ENCODE assay signal across 8 mouse cellular contexts in the genomic region with DNA sequence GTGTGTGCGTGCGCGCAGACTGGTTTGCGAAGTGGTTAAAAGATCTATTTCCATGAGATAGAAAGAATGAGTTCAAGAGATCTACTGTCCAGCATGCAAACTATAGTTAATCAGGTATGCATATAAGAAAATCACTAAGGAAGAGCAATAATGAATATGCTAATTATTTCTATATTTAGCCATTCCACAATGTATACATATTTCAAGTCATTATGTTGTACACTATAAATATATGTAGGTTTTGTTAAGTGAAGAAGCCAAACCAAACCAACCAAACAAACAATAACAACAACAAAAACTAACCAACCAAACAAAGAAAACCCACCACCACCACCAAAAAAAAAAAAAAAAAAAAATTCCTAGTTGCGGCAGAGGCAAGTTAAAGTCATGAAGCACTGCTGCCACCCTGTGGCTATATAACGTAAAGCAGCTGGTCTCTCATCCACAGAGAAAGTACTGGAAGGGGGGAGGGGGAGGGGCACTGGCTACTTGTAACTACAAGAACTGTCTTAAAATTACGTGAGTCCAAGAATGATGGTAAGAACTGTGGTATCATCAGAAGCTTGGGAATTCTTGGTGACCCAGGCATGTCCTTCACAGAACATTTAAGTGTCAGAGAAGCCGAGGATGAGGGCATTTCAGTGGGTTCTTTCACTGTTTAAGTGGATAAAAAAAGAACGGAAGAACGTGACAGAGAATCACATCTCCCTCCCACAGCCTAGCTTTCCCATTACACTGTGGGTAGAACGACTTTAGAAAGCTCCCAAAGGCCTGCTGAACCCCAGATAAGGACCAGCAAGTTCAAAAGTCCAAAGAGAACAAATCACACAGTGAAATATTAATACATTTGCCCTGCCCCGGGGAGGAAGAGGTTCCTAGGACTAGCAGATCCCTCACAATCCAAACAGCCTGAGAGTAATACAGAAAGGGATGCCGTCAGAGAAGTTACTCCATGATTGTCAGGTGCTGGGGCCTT. TPM values are rescaled to one million over a fixed set of nuclear protein-coding genes. Genes with fewer than 3 reads are reported as not detected.
DNase-seq lines count a peak whose midpoint lies in the region; ATAC-seq and TF ChIP-seq lines count a peak whose summit lies in the region.

No protein-coding gene starts in this region.

- H3K4me1 ChIP-seq in hindbrain, embryonic 12.5 days, result no peaks in the 10 kb centered on the region

- H3K4me3 ChIP-seq in hindbrain, embryonic 12.5 days, result no peak overlapping the region

- no peak for ATAC-seq in Patski
- 0 out of 2 replicates have a peak, but pooled peaks have one; percentile 43 for ATAC-seq in hindbrain, embryonic 12.5 days (ENCODE audit: low FRiP score)
- peak; percentile 66 for ATAC-seq in megakaryocyte, adult 5-6 weeks (ENCODE audit: poor library complexity, severe bottlenecking)

- no peak overlapping the region for H3K27ac ChIP-seq in hindbrain, embryonic 12.5 days

- CTCF ChIA-PET in Patski (lab: Charles Lee), result interaction anchor here (0.7 to 1.9 kb wide), 16 partner anchors 14 to 131 kb away, joined by 3 to 15 read pairs (median 4); no protein-coding TSS in a partner anchor

- no peaks in the 10 kb centered on the region for H3K36me3 ChIP-seq in hindbrain, embryonic 12.5 days

- in situ Hi-C loops in Patski (cut with MboI; ENCODE audit: low pct_unique_long_range_greater_than_20kb), result loop anchor here (5.0 to 25.0 kb wide), 3 partner anchors 56 to 1496 kb away; no protein-coding TSS in a partner anchor

- H3K4me2 ChIP-seq in hindbrain, embryonic 12.5 days (replicated peaks), result no peak overlapping the region

- WGBS in hindbrain, embryonic 12.5 days, result 56% methylated on average over 13 of the region's 13 CpGs

- TF ChIP-seq CTCF in Patski (IDR thresholded peaks at IDR 0.05), result peak; percentile 72

- H3K9me3 ChIP-seq in hindbrain, embryonic 12.5 days (replicated peaks), result no peaks in the 10 kb centered on the region

- POLR2A ChIA-PET in Patski (lab: Charles Lee), result interaction anchor here (1.1 kb wide), 1 partner anchor 52 kb away, joined by 3 read pairs; no protein-coding TSS in a partner anchor

- DNase-seq in Patski (ENCODE audit: low read depth, low spot score), result no peak
- peak; percentile 42 for DNase-seq in cerebellum, adult 11-12 months
- DNase-seq in forelimb bud, embryonic 11.5 days (ENCODE audit: low read depth, low spot score), result peak; percentile 86
- peak; percentile 58 to 85 for DNase-seq in layer of hippocampus, postnatal 25 days (ENCODE audit: extremely low spot score in 1 of 2, low spot score in 1 of 2)
- DNase-seq in right cerebral cortex, adult 2 months (ENCODE audit: low spot score in 2 of 2), result peak; percentile 80 to 86
- DNase-seq in urinary bladder, postnatal 36 days (ENCODE audit: low spot score in 2 of 2), result peak; percentile 64 to 72

- no peak overlapping the region for H3K9ac ChIP-seq in hindbrain, embryonic 12.5 days

- peaks cover 11% of the 10 kb centered on the region for H3K27me3 ChIP-seq in Patski
- H3K27me3 ChIP-seq in hindbrain, embryonic 12.5 days, result no peaks in the 10 kb centered on the region

RNA-seq across cellular contexts. Expression of a gene that starts 19.8 kb away (rescaled TPM):
- 13.2 TPM for polyA plus RNA-seq in Patski (2021)
- polyA plus RNA-seq in hindbrain, embryonic 12.5 days (2016; fragmentation: Nextera tagmentation; extraction: Ambion mirVana), result 62.5 and 65.1 TPM in 2 replicates
- 100 to 1,000 TPM; 160 to 181 TPM for total RNA-seq in layer of hippocampus, postnatal 25 days (2021)
- 1.8 and 3.5 TPM in 2 replicates for total RNA-seq in megakaryocyte, adult 5-6 weeks (2015)
- total RNA-seq in megakaryocyte, adult 5-6 weeks (2017), result 2.6 and 3.6 TPM in 2 replicates

RNA-seq across cellular contexts. Expression of a gene that starts 35.6 kb away (rescaled TPM):
- 0.26 TPM for polyA plus RNA-seq in Patski (2021)
- polyA plus RNA-seq in hindbrain, embryonic 12.5 days (2016; fragmentation: Nextera tagmentation; extraction: Ambion mirVana), result 0.50 and 0.90 TPM in 2 replicates
- under 1 TPM; 0.79 to 0.94 TPM for total RNA-seq in layer of hippocampus, postnatal 25 days (2021)
- total RNA-seq in megakaryocyte, adult 5-6 weeks (2015), result not detected in 2 replicates
- total RNA-seq in megakaryocyte, adult 5-6 weeks (2017), result not detected in 2 replicates

RNA-seq across cellular contexts. Expression of a gene that starts 39.3 kb away (rescaled TPM):
- not detected for polyA plus RNA-seq in Patski (2021)
- polyA plus RNA-seq in hindbrain, embryonic 12.5 days (2016; fragmentation: Nextera tagmentation; extraction: Ambion mirVana), result 0.22 TPM in 1 of 2 replicates, not detected in the other
- total RNA-seq in layer of hippocampus, postnatal 25 days (2021), result not detected
- total RNA-seq in megakaryocyte, adult 5-6 weeks (2015), result not detected in 2 replicates
- not detected in 2 replicates for total RNA-seq in megakaryocyte, adult 5-6 weeks (2017)

Comparison
In these comparisons a context has a peak if more than half of its experiments do, and no peak if none do; other contexts are left out.
1. RNA of a gene that starts 19.8 kb away (total RNA-seq): 160 to 181 TPM in layer of hippocampus, postnatal 25 days; 1.8 to 3.6 TPM in megakaryocyte, adult 5-6 weeks; every median in the first group is over 10 times any median in the second.